Mouse (Mus musculus) regulatory T cell (primary cell): Measurements from ENCODE around the gene Atg7.

Experiments
- in situ Hi-C: fragments of 300-600 bp; cut with MboI, MseI; formaldehyde crosslinking; loops from one replicate; pipeline ENCODE4 v1.15.1; 2025; ENCODE audit warnings: high pct_unique_total_duplicates

Gene Atg7

DNA sequence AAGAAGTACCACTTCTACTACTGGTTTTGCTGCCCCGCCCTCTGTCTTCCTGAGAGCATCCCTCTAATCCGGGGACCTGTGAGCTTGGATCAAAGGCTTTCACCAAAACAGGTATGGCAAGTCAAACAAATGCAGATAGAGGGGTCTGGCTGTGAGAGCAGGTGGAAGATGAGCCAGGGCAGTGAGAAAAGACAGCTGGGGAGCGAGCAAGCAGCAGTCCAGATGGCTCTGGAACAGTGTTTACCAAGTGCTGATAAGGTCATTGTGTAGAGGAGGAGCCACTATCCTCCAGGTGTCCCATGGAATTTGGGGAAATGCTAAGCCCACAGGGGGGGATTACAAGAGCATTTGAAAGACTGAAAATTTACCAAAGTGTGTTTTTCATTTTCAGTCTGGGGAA lies 41.5 kb downstream of the Atg7 start:
- in situ Hi-C loops, result no loop called here

DNA sequence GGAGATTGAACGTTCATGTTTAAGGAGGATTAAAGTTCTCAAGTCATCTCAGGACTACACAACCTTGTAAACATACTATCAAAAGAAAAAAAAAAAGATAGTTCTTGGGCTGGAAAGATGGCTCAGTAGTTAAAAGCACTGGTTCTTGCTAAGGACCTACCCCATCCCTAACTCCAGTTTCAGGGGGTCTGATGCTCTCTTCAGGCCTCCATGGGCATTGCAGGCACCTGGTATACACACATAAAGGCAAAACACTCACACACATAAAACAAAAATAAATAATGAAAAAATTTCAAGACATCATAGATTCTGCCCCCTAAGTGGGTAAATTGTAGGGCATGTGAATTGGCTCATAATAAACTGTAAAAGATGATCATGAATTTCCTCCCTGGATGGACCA lies 42.5 kb downstream of the Atg7 start:
- in situ Hi-C loops, result no loop called here

DNA sequence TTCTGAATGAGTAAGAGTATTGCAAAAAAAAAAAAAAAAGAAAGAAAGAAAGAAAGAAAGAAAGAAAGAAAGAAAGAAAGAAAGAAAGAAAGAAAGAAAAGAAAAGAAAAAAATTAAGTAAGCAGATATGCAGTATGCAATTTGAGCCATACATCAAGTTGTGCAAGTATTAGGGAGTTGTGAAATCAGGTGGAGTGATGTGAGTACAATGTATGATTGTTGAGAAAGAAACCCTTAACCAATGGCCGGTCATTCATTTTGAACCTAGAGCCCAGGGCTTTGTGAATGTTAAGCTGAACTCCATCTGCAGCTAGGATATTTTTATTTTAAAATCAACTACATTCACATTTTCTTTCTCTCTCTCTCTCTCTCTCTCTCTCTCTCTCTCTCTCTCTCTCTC lies 44.1 kb downstream of the Atg7 start:
- in situ Hi-C loops, result no loop called here

DNA sequence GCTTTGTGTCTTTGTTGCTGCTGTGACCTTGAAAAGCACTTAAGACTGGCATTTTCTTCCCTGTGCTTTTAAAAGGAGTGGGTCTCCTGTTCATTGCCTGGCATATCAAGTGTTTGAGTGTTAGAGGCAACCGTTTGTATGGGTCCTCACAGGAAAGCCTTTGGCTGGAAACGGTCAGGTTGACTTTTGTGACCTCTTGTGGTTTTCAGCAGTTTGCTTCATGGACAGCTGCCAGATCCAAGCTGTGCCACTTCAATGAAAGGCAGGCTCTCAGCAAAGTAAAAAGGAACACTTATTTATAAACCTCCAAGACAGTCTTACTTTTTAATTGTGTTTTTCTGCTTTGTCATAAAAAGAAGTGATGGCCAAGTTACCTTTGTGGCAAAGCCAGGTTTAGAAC lies 47.8 kb downstream of the Atg7 start:
- in situ Hi-C loops, result no loop called here

DNA sequence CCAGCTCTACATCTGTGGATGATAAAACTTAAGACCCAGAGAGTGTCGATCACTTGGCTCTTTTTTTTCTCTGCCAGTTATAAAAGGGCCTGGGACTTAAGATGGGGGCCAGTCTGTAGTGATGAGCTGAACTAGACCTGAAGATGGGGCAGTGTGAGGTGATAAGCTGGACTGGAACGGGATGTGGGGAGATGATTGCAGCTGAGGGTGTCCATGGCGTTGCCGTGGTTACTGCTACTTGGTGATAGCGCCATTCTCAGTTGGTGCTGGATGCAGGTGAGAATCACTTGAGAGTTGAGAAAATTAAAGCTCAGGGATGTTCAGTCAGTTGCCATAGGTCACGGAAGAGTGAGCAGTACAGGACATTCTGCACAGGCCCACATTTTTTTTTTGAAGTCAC lies 48.6 kb downstream of the Atg7 start:
- in situ Hi-C loops, result no loop called here

DNA sequence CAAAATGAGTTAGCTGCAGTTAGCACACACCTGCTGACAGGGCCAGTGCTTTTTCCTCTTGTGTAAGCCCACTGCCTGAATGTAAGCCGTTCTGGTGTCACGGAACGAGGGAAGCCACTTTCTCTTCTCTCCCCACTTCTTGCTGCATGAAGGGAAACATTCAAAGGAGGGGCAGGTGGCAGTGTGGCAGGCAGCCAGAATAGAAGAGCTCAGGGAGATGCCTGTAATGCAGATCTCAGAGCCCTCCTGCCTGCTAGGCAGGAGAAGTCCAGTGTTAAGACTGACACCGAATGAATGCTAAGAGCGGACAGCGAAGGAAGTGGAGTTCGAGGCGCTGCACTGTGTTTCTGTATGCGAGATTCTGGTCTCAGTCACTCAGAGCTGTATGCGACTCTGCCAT lies 49.8 kb downstream of the Atg7 start:
- in situ Hi-C loops, result no loop called here

DNA sequence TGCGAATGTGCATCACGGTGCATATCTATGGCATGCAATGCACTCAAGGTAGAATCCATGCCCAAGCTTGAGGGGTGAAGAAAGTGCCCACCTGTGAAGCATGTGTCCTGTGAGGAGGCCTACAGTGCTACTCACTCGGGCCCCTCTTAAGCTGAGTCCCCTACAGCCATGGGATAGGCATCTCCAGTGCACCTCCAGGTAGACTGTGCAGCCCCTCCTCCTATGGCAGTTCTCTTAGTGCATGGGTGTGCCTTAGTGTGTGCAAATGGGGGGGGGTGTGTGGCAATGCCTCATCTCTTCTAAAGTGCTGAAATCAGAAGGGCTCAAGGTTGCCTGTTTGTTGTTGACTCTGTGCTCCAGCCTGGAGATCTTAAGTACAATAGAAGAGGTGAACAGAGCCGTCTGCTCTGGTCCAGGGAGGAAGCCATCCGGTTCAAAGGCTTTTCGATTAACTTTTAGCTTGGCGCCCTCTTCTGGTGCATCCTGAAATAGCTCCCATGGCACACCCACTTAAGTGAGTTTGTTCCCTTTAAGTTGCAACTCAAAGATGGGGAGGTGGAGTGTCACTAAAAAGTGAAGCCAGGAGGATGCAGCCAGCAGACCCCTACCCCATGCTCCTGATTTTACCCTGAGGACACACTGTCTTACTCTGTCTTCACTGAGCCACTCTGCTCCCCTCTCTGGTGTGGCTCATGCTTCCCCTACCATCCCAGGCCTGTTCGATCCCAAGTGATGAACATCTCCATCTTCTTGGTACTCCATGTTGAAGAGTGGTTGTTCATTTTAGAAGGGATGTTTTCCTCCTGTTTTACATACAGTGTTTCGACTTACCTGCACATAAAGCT lies 55.0 kb downstream of the Atg7 start:
- in situ Hi-C loops, result no loop called here

DNA sequence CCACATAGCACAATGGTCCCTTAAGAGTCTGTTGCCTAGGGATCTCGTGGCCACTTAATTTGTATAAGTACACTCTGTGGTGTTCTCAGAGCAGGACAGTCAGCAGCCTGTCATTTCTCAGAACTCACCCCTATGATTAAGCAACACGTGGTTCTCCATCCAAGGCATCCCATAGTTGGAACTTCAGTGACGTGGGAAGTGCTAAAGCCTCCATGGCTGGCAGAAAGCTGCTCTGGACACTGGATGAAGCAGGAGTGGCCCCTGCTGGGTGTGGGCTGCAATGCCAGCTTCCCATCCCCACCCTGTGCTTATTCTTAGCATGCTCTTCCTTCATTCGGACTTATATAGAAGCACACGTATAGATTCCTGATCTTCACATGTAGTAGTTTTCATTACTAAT lies 55.7 kb downstream of the Atg7 start:
- in situ Hi-C loops, result no loop called here

DNA sequence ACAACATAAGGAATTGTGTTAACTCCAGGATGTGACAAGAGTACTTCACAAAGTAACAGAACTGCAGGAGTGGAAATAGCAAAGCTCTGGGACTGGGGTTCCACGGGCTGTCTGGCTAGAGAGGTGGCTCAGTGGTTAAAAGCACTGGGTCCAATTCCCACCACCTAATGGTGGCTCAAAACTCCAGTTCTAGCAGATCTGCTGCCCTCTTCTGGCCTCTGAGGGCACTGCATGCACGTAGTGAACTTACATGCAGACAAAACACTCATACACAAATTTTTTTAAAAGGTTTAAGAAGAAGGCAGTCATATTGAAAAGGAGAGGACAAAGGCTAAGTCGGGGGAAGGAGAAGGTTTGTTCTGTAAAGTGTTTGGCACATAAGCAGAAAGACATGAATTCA lies 57.8 kb downstream of the Atg7 start:
- in situ Hi-C loops, result no loop called here

DNA sequence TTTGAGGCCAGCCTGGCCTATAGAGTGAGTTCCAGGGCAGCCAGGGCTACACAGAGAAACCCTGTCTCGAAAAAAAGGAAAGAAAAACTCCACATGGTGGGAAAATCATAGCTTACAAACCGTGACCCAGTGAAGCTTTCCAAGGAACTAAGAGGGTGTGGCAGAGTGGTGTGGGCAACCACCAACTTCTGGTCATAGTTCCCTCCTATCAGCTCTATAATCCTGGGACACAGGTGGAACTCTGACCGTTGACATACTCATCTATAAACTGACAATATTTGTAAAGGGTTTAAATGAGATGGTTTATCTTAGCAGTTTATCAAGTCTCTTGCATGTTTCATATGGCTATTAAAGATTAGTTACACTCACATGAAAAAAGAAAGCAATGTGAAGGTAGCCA lies 64.1 kb downstream of the Atg7 start:
- in situ Hi-C loops, result no loop called here

DNA sequence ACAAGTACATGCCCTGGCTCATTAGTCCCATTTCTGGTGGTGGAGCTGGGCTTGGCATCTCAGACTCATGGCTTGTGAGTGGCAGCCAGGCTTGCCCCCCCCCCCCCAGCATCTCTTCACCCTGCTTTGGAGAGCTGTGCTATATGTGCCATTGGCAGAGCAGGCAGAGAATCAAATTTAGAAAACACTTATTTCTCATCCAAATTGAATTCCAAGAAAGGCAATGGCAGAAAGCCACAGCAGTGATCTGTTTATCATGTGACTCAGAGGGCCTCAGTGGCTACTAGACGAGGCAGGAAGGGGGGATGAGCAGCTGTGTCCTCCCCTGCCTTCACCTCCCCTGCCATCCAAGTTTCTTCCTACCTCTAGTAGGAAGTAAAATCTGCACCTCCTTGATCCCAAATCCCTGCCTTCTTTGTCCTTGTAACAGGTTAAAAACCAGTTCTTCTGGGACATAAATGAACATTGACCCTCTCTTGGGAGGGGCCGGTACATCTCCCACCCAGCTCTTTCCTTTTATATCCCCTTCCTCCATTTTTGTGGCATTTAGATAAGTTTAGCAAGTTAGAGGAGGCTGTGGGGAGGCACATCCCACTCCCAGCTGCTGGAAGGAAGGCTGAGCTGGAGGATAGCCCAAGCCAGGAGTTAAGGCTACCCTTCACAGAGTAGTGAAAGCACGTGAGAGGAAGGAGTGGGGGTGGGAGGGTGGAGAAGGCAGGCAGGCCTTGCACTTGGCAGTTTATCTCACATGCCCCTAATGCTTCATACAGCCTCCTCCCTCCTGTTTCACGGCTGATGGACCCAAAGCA lies 69.5 kb downstream of the Atg7 start:
- in situ Hi-C loops, result no loop called here

DNA sequence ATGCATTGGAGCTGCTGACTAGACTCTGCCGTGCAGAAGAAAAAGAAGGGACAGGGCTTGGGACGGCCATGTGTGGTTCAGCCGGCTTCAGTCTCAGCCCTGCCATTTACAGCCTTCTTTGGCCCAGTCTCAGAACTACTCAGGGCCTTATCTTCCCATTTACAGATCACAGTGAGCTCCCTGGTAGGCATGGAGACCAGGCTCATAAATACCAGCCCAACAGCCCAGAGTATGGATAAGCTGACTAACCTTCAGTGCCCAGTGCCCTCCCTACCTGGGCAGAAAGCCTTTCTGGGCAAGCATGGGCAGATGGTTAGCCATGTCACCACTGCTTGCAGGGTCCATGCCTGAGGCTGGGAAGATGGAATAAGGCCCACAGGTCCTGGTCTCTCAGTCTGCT lies 70.6 kb downstream of the Atg7 start:
- in situ Hi-C loops, result no loop called here

DNA sequence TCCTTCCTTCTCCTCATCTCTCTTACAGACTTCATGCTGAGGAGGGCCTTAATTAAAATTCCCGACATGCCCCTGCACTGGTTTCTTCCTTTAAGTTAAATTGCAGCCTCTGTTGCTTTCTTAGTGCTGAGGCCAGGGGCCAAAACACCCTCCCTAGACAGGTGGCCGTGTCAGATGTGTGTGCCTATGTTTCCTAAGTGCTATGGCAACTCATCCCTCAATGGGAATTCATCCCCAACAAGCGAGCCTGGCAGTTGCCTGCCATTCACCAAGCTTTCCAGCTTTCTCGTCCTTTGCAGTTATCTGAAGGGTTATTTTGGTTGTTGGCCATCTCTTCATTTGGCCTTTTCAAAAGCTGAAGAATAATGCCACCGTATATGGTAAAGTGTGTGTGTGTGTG lies 71.8 kb downstream of the Atg7 start:
- in situ Hi-C loops, result no loop called here

DNA sequence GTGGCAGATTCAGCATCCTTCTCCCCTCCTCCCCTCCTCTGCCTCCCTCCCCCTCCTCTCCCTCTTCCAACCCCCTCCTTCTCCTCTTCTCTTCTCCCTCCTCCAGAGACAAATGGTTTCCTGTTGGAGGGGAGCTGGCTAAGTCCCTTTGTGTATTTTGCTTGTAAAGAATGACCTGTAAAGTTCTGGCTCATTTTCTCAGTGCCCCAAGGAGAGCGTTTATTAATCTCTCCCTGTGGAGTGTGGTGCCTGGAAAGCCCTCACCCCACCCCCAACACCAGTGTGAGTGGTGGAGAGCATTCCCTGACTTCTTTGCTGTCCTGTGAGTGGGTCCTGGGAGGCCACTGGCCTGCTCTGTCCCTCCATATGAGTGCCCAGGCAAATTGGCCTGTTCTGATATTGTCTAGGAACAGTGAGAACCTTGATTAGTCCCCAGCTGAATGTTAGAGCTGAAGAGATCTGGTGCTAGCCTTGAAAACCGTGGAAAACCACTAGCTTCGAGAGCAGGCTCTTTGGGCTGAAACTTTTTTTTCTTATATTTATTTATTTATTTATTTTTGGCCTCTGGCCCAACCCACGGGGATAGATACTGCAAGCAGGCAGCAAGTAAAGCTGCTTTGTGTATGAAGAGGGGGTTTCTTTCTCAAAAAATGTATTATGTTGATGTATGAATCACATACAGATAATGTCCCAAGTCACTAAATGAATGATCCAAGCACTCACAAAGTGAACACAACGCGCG lies 72.6 kb downstream of the Atg7 start:
- in situ Hi-C loops, result no loop called here

DNA sequence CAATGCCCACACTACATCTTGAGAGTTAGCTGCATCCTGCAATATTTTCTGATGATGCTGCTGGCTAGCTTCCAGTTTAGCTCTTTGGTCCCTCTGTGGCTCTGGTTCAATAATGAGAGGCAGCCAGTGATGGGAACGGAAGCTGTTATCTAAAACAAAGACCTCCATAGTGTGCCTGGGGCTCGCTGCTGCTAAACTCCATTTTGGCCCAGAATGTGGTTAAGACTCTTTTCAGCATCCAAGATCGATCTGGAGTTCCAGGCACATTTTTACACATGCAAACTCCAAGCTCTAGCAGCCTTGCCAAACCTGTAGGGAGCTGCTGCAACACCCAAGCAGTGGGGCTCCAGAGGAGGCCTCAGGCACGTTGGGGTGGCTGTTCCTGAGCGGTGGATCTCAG lies 76.2 kb downstream of the Atg7 start:
- in situ Hi-C loops, result no loop called here

DNA sequence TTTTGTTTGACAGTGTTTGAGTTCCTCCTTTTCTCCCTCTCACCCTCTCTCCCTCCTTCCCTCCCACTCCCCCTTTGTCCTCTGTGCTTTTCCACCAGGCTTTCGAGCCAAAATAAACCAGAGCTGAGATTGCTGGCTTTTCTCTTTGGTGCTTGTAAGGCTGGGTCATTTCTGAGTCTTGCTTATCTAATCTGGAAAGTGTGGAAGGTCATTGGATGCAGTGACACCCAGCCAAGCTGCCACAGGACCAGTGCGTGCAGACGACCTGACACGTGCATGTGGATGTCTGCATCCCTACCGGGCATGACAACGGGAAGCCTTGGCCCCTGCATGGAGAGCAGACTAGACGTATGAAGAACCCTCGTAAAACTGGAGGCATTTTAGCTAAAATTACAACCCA lies 76.8 kb downstream of the Atg7 start:
- in situ Hi-C loops, result loop anchor here (5.0 kb wide), 2 partner anchors 213 to 283 kb away; no protein-coding TSS in a partner anchor

DNA sequence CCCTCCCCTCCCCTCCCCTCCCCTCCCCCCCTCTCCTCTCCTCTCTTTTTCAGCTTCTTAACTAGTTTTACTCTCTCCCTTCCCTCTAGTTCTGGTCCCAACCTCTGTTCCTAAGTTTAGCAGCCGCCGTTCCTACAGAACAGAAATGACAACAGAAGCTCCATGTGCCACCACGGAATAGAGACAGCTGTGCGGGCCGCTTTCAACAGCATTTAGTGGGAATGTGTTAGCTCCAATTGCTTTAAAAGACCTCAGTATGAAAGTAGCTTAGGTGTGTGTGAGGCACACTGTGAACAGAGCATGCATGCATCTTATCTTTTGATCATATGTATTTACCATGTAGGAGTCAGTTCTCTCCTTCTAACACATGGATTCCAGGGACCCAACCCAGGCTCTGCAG lies 79.1 kb downstream of the Atg7 start:
- in situ Hi-C loops, result loop anchor here (5.0 kb wide), 2 partner anchors 210 to 280 kb away; no protein-coding TSS in a partner anchor

DNA sequence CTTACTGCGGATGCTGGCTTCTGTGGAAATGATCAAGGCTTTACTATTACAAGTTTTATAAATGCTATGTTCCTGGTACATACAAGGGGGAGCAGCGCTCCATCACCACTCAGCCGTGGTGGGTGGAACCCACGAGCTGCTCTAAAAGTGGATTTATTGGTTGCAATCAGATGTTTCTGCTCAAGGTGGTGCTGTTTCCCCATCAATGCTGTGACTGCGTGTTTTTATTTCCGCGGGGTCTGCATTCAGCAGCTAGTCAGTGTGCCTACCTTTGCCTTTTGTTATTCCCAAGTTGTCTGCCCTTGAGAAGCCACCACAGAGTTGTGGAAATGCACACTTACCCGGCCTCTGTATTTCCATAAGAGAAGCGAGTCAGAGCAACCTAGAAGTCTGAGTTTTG lies 81.0 kb downstream of the Atg7 start:
- in situ Hi-C loops, result loop anchor here (5.0 kb wide), 2 partner anchors 208 to 278 kb away; no protein-coding TSS in a partner anchor

DNA sequence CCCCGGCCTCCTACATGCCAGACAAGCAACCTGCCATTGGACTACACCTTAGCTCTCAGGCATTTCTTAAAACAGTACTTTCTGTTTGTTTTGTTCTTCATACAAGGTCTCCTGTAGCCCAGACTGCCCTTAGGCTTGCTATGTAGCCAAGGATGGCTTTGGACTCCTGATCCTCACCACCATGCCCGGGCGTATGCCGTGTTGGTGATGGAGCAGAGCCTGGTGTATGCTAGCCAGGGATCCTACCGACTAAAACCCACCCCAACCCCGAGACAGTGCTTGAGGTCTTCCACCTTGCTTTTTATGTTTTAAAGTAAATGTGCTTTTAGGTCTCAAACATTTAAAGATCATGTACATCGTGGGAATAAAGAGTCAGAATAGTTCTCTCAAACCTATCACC lies 81.5 kb downstream of the Atg7 start:
- in situ Hi-C loops, result loop anchor here (5.0 kb wide), 2 partner anchors 208 to 278 kb away; no protein-coding TSS in a partner anchor

DNA sequence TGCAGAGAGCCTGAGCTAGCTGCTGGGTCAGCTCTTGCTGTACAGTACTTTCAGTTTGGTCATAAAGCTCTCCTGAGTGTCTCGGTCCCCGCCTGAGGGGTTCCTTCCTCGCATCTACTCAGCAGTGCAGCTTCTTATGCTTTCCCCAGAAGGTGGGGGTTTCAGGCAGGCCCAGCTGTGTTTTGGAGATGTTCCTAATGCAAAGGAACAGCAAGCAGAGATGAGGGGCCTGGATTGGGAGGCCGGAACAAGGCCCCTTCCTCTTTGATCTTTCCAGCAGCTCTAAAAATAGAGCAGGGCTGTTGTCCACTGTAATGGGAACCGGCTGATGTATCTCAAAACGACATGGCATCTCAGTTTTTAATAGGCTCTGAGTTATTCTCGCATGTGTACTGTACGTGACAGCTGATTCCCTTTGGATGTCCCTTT lies 82.3 kb downstream of the Atg7 start:
- in situ Hi-C loops, result no loop called here

DNA sequence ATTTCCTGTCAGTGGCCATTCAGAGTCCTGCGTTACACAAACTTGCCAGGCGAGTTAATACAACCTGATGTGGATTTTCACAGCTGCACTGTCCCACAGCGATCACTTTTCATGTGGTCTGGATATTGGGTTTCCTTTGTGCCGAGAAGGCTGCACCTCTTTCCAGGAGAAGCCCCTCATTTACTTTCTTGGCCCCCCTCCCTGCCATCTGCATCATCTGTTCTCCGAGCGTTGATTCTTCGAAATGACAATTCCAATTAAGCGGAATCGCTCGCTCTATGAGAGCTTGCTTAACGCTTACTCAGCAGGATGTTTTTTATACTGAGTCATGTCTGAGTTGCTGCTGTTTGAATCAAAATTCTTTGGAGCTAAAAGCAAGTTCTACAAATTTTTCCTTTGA lies 83.8 kb downstream of the Atg7 start:
- in situ Hi-C loops, result no loop called here

DNA sequence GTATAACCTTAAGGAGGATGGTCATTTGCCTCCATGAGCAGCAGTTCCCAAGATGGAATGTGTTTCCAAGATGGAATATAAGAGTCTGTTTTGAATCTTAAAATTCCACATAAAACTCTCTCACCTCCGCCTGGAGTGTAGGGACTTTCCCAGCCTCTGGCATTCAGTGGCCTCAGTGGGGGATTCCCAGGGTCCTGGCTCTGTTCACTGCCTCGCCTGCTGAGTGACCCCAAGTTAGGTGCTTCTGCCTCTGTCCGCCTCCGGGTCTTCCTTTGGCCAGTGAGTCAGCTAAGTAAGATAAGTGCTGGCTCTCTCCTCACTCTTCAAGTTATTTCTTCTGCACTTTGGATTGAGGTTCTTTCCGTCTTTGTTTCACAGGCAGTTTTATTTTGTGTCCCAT lies 90.3 kb downstream of the Atg7 start:
- in situ Hi-C loops, result no loop called here
